Mouse (Mus musculus): ENCODE data around the gene Mrpl54.
A peak's percentile ranks its signal among the peaks of the same experiment; 100 is the strongest.

The Mrpl54 gene

DNA sequence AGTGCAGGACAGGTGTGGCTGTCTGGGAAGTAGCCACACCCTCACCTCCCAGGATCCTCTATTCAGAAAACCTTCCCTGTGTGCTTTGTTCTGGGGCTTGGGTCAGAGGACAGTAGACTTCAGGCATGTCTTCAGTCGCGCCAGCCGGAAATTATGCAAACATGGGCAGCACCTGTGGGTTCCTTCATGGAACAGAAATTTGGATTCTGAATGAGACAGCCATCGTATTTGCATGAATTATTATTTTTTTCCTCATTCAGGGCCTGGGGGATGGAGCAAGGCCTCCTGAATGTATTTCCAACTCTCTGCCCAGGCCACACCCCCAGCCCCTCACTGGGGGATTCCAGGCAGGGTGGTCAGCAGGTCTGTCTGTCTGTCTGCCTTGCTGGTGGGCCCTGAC is 5.7 kb downstream of the Mrpl54 start:
- no peak for DNase-seq (ENCODE audit: low spot score)

DNA sequence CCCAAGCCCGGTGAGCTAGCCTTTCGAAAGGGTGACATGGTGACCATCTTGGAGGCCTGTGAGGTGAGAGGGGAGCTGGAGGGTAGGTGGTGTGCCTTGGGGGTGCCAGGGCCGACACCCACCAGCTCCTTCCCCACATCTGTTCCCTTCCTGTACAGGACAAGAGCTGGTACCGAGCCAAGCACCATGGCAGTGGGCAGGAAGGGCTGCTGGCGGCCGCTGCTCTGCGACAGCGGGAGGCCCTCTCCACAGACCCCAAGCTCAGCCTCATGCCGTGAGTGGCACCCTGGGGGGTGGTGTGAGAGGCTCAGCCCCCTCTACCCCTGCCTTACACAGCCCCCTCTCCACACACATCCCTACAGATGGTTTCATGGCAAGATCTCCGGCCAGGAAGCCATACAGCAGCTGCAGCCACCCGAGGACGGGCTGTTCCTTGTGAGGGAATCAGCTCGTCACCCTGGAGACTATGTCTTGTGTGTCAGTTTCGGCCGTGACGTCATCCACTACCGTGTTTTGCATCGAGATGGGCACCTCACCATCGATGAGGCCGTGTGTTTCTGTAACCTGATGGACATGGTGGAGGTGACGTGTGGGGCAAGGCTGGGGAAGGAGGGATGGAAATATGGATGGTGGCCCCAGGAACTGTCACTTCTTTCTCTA is 7.4 kb downstream of the Mrpl54 start:
- DNase-seq (ENCODE audit: low spot score): no peak

DNA sequence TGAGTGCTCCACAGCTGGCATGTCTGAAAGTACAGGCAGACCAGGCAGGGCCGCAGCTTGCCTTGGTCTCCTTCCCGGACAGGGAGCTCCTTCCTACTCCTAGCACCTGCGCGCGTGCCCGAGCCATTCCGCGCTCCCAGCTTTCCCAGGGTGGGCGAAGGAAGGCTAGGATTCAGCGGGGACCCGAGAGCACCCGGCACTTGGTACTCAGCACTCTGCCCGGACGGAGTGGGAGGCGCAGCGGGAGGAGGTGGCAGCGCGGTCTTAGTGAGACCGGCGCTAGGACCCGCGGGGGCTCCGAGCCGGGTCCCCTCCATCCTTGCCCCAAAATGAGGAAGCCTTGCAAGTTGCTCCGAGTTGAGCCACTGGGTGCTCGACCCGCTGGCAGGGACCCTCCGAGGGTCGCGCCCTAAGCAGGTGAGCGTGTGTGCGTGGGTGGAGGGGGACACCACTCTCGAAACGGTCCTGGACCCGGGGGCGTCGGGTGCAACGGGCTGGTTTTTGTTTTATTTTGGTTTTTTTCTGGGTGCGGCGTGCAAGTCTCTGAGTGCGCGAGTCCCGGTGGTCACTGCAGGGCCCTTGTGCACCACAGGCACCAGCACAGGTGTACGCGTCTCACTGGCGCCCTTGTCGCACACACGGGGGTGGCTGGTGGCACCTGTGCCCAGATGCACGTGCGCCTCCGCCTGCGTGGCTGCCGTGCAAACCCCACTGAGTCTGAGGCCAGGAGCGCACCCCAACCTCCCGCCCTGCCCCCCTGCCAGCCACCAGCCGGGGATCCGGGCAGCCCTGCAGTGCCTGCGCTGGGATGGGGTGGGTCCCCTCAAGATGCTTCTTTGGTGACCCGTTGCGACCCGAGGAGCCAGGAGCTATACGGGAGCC is 9.3 kb downstream of the Mrpl54 start:
- DNase-seq (ENCODE audit: low spot score): no peak

DNA sequence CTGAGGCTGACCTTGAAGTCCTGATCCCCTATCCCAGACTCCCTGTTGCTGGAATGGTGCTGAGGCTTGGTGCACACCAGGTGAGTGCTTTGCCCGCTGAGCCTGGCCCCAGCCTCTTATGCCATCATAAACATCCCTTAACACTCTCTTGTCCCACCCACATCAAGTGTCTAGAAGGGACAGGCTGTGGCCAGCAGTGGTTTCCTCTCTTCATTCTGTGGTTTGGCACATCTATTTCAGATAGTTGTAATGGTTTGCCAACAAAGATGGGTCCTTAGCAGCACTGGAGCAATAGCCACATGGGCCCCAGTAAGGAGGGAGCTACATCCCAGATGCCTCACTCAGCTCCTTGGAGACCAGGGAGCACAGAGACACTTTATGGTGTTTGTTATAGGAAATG is 11.8 kb downstream of the Mrpl54 start:
- no peak for DNase-seq (ENCODE audit: low spot score)

DNA sequence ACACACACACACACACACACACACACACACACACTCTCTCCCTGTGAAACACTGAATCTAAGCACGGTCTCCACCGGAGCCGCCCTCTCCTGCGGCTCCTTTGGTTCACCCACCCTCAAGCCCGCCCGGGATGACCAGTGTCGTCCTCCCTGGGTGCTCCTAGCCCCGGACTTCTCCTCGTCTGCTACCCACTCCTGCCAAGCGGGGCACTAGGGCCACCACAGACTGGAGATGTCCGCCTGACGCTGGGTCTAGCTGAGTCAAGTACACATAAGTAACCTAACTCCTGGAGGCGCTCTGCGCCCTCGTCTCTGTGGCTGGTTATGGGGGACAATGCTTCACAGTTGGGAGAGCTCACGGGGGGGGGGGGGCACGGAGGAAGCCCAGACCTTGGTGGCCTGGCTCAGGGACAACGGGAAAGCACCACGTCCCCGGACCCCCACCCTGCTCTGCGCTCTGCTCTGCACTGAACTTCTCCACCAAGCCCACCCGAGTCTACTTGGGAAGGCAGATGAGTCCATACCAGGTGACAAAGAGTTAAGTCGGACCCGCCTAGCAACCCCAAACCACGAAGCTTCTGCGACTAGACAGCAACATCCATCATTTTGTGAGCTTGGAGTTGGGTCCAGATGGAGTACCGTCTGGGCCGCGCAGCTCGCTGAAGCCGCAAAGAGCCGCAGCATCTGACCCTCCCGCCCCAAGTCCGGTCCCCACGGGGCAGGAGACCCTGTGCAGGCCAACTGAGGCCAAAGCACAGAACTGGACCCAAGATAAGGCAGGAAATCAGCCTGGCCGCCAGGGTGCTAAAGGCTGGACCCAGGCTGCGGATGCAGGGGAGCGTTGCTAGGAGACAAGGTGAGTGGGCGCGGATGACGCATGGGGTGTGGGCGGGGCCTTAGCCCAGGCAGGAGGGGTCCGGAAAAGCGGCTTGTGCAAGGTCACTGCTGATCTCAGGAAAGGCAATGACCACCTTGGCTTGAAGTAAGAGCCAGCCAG is 14.0 kb downstream of the Mrpl54 start, which contains the start of gene Matk:
TSS of gene Matk (plus strand) at position 512 of the 996 bp plus-strand sequence.
- DNase-seq (ENCODE audit: low spot score): no peak

DNA sequence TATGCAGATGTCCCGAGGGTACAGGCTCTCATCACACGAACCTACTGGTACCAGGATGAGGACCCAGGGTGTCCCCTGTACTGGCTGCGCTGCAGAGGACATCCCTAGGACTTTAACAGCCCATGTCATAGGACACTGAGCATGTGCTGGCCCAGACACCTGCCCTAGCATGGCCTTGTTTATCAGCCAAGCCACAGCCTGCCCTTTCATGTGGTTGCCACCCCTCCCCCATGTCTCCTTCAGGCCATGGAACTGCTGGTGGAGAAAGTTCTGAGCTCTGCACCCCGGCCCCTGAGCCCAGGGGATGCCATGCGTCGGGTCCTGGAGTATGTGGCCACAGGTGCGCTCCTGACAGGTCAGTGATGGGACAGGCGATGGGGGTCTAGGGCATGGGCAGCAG is 17.3 kb downstream of the Mrpl54 start:
- DNase-seq (ENCODE audit: low spot score): no peak

DNA sequence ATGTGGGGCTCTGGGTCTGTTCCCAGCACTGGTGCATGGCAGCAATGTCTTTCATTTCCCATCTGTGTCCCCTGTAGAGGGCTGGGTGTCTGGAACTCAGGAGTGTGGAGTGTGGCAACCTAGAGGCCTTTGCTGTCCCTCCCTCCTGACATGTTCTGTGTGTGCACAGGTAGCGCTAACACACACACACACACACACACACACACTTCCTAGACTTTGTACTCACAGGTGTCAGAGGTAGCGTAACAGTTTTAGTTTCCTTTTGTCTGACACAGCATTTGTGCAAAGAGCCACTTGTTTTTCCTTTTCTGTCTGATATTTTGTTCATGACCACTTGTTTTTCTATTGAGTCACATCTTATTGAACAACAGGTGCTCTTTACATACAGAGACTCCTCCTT is 18.9 kb downstream of the Mrpl54 start:
- no peak for DNase-seq (ENCODE audit: low spot score)

DNA sequence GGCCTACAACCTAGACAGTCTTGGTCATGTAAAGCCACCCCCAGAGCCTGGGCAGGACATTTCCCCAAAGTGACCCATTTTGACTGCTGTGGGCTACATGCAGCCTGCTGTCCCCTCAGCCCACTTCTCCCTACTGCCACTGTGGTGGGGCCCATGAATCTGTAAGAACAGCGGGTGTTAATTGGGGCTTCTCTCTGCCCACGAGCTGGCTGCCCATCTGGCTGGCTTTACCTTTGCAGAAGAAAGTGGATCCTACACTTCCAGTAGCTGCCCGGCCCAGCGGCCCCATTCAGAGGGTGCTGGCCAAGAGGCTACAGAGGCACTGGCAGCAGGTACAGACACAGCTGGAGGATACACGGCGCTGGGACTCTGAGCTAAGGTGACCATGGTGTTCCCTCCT is 21.6 kb downstream of the Mrpl54 start:
- no peak for DNase-seq (ENCODE audit: low spot score)

DNA sequence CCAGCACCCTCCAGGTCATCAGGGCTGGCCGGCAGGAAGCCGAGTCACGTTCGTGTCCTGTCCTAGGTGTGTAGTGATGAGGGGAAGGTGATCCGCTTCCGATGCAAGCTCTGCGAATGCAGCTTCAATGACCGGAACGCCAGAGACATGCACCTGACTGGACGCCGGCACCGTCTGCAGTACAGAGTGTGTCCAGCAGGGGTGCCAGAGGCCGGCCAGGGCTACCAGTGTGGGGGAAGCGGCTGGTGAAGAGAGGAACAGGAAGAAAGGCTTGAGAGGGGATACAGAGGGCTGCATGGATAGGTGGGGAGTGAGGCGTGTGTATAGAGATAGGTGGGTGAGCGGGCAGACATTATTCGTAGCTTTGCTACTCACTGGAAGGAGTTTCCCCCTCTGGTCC is 22.1 kb downstream of the Mrpl54 start:
- peak; percentile 75 for DNase-seq (ENCODE audit: low spot score)

DNA sequence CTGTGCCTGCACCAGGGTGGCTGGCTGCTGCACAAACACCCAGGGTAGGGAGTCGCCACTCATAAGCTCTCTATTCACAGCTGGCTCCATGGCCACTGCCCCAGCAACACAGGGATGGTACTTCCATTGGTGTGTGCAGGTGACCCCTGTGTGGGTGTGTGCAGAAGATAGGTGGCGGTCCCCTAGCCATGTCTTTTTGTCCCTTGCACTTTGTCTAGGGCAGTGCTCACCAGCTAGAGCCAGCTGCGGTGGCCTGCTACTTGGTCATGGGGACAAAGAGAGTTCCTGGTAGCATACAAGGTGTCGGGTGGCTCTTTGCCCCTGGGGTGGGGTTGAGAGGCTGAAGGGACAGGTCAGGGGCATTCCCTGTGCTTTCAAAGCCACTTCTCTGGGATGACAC is 22.6 kb downstream of the Mrpl54 start:
- no peak for DNase-seq (ENCODE audit: low spot score)

DNA sequence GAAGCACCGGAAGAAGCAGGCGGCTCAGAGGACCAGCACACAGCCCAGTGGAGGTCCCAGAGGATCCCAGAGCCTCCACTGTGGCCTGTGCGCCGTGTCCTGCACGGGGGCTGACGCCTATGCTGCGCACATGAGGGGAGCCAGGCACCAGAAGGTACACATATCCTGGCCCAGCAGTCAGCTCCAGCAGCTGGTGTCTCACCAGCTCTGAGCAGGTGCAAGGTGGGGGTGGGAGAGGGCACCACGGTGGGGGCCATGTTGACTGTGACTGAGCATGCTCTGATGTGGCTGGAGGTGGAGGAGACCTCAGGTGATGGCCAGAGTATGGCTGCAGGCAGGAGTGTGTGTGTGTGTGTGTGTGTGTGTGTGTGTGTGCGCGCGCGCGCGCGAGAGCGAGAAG is 24.7 kb downstream of the Mrpl54 start:
- DNase-seq (ENCODE audit: low spot score): no peak

DNA sequence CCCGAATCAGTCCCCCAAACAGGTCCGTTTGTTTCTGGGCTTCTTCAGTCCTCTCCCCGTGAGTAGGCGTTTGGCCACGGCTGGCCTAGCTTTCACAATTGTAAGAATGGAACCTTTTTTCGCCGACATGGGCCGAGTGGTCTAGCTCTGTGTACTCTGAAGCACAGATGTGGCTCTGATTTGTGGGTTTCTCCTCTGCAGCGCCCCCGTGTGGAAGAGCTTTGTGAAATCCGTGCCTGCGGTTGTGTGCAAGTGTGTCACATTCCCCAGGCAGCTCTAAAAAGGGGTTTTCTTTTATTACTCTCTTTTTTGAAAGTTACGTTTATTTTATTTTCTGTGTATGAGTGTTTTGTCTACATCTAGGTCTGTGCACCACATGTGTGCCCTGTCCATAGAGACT is 25.9 kb downstream of the Mrpl54 start:
- DNase-seq (ENCODE audit: low spot score): peak; percentile 35

DNA sequence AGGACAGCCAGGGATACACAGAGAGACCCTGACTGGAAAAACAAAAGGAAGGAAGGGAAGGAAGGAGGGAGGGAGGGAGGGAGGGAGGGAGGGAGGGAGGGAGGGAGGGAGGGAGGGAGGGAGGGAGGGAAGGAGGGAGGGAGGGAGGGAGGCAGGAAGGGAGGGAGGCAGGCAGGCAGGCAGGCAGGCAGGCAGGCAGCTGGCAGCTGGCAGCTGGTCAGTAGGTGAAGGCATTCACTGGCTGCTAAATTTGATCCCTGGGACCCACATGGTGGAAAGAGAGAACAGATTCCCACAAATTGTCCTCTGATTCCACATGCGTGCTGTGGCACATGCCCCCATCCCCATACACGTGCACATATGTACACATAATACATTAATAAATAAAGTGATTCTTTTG is 28.1 kb downstream of the Mrpl54 start:
- DNase-seq (ENCODE audit: low spot score): no peak

DNA sequence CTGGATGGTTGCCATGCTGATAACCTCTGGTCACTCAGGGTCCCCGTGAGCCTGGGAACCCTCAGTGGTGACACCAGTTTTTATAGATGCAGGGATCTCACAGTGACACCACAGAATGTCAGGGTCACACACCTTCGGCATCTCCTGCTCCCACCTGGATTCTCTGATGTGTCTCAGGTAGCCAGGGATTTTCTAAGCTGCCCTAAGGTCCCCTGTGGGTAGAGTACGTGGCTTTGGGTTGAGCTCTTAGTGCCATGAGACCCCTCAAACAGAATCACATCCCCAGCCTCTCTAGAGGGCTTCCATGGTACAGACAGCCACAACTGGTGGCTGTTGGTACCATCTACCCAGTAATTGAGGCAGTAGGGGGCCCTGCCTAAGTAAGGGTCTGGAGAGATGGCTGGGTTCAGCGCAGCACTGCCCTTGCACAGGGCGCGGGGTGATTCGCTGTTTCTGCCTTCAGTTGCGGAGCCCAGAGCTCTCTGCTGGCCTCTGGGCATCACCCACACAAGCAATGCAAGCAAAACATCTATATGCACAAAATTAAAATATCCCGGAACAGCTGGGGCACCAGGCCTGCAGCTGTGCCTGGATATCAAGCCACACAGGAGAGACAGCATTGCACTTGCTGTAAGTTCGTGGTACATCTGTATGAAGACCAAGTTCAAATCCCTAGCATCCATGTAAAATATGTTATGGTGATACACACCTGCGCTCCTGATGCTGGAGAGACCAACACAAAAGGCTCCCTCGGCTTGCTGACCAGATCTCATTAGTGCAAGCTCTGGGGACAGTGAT is 30.1 kb downstream of the Mrpl54 start:
- no peak for DNase-seq (ENCODE audit: low spot score)

DNA sequence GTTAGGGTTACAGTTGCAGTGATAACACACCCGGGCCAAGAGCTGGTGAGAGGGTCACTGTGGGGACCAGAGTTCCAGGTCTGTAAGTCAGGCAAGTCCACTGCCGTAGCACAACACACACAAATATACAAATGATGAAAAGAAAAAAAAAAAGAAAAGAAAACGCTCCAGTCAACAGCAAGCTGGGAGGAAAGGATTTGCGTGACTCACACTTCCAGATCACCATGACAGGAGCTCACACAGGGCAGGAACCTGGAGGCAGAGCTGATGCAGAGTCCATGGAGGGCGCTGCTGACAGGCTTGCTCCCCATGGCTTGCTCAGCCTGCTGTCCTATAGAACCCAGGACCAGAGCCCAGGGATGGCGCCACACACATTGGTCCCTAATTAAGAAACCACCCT is 32.5 kb downstream of the Mrpl54 start:
- DNase-seq (ENCODE audit: low spot score): no peak

DNA sequence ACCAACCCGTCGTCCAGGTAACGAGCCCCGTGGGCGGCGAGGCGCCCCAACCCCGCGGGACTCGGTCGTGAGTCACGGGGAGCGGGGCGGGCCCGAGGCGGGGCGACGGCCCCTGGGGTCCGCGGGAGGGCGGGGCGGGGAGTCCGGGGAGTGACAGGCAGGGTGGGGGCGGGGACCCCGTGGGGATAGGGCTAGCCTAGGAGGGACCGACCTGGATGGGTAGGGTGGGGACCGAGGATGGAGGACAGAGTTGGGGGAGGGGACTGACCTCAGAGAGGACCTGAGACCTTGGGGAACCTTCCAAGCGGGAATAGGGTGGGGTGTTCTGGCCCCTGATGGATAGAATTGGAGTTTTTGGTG is 33.5 kb downstream of the Mrpl54 start:
- DNase-seq (ENCODE audit: low spot score): no peak

DNA sequence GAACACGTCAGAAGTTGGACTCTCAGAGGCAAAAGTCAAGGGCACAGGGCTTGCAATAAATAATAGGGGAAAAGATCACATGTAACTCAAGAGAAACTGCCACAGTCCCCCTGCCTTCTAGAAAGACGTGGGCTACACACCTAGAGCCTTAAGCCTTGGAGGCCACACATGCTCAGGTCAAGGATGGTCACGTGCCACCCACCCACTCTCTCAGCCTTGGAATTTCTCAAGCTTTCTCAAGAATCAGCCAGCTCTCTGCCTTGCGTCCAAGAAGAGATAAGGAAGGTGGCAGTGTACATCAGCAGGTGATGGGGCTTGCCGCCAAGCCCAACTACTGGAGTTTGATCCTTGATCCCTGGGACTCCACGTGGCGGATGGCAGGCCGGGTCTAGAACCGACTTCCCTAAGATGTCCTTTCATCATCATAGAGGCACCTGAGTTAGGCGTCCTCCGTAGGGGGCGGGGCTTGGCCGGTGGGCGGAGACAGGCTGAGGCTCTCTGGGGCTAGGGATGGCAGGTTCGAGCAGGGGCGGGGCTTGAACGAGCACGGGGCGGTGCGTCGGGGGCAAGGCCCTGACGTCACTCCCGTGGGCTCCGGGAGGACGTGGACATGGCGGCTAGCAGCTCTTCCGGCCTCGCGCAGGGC is 34.0 kb downstream of the Mrpl54 start, which contains the start of gene Zfr2:
TSS of gene Zfr2 (plus strand) at position 576 of the 646 bp plus-strand sequence.
- DNase-seq (ENCODE audit: low spot score): peak; percentile 93

DNA sequence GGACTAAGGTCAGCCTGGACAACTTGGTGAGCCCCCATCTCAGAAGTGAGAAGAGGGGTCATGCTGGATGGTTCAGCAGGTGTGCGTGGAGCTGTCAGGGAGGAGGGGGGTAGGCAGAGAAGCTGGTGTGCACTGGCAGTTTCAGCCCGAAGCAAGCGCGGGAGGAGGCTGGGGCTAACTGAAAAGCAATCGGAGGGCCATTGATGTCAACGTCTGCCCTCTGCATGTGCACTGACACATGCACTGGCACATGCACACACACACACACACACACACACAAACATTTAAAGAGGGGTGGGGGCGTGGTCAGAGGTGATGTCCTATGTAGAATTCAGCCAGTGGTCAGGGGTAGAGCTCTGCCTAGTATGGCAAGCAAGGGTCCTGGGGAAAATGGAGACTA is 35.3 kb downstream of the Mrpl54 start:
- no peak for DNase-seq (ENCODE audit: low spot score)

DNA sequence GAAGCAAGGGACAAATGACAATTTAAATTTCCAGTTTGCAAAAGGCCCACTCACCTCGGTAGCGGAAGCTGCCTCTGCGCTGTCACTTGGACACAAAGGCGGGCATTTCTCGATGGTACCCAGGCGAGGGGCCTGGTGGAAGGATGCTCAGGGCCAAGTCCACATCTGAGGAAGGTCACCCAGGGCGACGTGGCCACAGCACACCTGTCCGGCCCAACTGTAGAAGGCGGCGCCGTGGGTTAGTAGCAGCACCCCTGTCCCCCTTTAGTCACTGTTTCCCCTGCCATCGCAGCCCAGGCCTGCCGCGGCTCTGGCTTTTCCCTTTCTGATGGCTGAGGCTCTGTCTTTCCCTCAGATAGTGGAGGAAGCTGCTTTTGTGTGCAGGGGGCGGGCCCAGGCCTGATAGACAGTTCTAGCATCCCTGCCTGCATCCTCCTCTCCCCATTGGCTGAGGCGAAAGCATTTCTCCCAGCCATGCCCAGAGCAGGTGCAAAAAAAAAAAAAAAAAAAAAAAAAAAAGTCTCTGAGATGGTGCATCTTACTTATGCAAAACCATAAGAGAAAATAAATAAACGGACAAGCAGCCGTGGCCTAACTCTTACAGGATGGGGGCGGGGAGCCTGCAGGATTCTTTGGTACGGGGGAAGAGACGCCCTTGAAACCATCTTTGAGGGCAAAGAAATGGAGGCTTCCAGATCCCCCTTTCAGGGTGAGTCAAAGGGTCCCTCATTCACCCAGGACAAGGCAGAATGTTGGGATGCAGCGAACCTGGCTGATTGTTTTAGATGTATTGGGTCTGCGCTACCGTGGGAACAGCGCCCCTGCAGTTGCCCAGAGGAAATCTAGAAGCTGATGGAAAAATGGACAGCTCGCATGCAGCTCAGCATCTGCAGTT is 36.0 kb downstream of the Mrpl54 start, which contains the start of gene Atcay:
TSS of gene Atcay (minus strand) at position 396 of the 895 bp plus-strand sequence.
- no peak for DNase-seq (ENCODE audit: low spot score)

All from lung, postnatal 25 days (tissue).